Mouse (Mus musculus): ENCODE data around the gene Rptor. TPM values are rescaled to one million over a fixed set of nuclear protein-coding genes. Genes with fewer than 3 reads are reported as not detected.

Rptor gene
- total RNA-seq, 2 experiments from 2014 or later, result 30.4 to 34.0 TPM

GRCm38 (mm10) chr11:119607464-119607863 is 4.8 kb downstream of the Rptor start:
- DNase-seq, result peak; percentile 19 to 46

- no peak for DNase-seq
Observed at GRCm38 (mm10) chr11:119611496-119611895, 8.8 kb downstream of the Rptor start.

GRCm38 (mm10) chr11:119612179-119612578 is 9.5 kb downstream of the Rptor start:
- no peak for DNase-seq

GRCm38 (mm10) chr11:119615087-119615486 is 12.4 kb downstream of the Rptor start:
- no peak for DNase-seq

GRCm38 (mm10) chr11:119618763-119619162 is 16.1 kb downstream of the Rptor start:
- peak in 1 of 2 experiments; percentile 48 for DNase-seq

- no peak for DNase-seq
Observed at GRCm38 (mm10) chr11:119621266-119621665, 18.6 kb downstream of the Rptor start.

GRCm38 (mm10) chr11:119623800-119624199 is 21.1 kb downstream of the Rptor start:
- no peak for DNase-seq

GRCm38 (mm10) chr11:119624401-119624800 is 21.7 kb downstream of the Rptor start:
- DNase-seq, result no peak

- no peak for DNase-seq
Observed at GRCm38 (mm10) chr11:119624955-119625354, 22.2 kb downstream of the Rptor start.

- DNase-seq, result no peak
Observed at GRCm38 (mm10) chr11:119625476-119625875, 22.8 kb downstream of the Rptor start.

- DNase-seq, result no peak
Observed at GRCm38 (mm10) chr11:119625943-119626342, 23.2 kb downstream of the Rptor start.

- no peak for DNase-seq
Observed at GRCm38 (mm10) chr11:119627243-119627642, 24.5 kb downstream of the Rptor start.

GRCm38 (mm10) chr11:119629072-119629471 is 26.4 kb downstream of the Rptor start:
- DNase-seq, result no peak

- DNase-seq, result no peak
Observed at GRCm38 (mm10) chr11:119630329-119630728, 27.6 kb downstream of the Rptor start.

GRCm38 (mm10) chr11:119631222-119631870 is 28.6 kb downstream of the Rptor start:
- DNase-seq, result peak in 1 of 2 experiments; percentile 12

- DNase-seq, result no peak
Observed at GRCm38 (mm10) chr11:119636371-119636883, 33.7 kb downstream of the Rptor start.

- no peak for DNase-seq
Observed at GRCm38 (mm10) chr11:119637519-119637918, 34.8 kb downstream of the Rptor start.

- no peak for DNase-seq
Observed at GRCm38 (mm10) chr11:119640491-119640890, 37.8 kb downstream of the Rptor start.

GRCm38 (mm10) chr11:119641831-119642381 is 39.2 kb downstream of the Rptor start:
- DNase-seq, result peak; percentile 27 to 40

- DNase-seq, result no peak
Observed at GRCm38 (mm10) chr11:119643347-119643746, 40.6 kb downstream of the Rptor start.

- no peak for DNase-seq
Observed at GRCm38 (mm10) chr11:119644140-119644539, 41.4 kb downstream of the Rptor start.

GRCm38 (mm10) chr11:119644612-119645379 is 42.1 kb downstream of the Rptor start:
- no peak for DNase-seq

- DNase-seq, result no peak
Observed at GRCm38 (mm10) chr11:119650456-119650855, 47.8 kb downstream of the Rptor start.
